Comparison of ENCODE assay signal across 8 mouse cellular contexts in the genomic region with DNA sequence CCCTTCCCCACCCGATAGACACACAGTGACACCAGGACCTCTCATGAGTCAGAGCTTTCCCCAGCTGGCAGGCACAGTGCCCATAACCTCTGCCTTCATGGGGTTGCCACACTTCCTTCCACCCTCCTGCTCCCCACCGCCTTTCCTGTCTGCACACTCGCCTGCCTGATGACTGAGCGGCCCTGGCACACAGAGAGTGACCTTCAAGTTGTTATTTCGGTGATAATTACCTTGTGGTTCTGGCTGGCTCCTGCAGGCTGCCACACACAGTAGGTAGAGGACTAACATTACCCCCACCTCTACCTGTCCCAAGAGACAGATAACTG. TPM values are rescaled to one million over a fixed set of nuclear protein-coding genes. Genes with fewer than 3 reads are reported as not detected.
DNase-seq lines count a peak whose midpoint lies in the region; ATAC-seq and TF ChIP-seq lines count a peak whose summit lies in the region.

No protein-coding gene starts in this region.

- no peak overlapping the region for H3K9ac ChIP-seq in kidney, embryonic 15.5 days

- WGBS in kidney, embryonic 15.5 days: 62% methylated on average over 5 of the region's 5 CpGs
- WGBS in bone marrow, adult 2 months: 0% methylated on average over 5 of the region's 5 CpGs
- WGBS in lung, adult 2 months: 4% methylated on average over 5 of the region's 5 CpGs

- ATAC-seq in kidney, embryonic 15.5 days (replicated peaks; ENCODE audit: low FRiP score): no peak

- H3K27ac ChIP-seq in kidney, embryonic 15.5 days: no peak overlapping the region
- H3K27ac ChIP-seq in bone marrow, adult 2 months (ENCODE audit: control insufficient read depth, insufficient read depth, low read depth, low read length, poor library complexity): peak overlapping the region; percentile 73

- DNase-seq in kidney, adult 11 months: peak; percentile 74
- peak; percentile 71 for DNase-seq in heart, postnatal 25 days (ENCODE audit: low spot score)
- peak; percentile 66 for DNase-seq in lung, adult 2 months
- DNase-seq in spleen, postnatal 36 days (ENCODE audit: low spot score in 2 of 2): peak; percentile 67 to 71
- DNase-seq in frontal cortex, adult 2 months (ENCODE audit: extremely low spot score in 1 of 2, low spot score in 1 of 2): no peak
- DNase-seq in embryo, embryonic 11 days: no peak

- no peak overlapping the region for H3K4me2 ChIP-seq in kidney, embryonic 15.5 days

- H3K36me3 ChIP-seq in kidney, embryonic 15.5 days: no peaks in the 10 kb centered on the region

- H3K9me3 ChIP-seq in kidney, embryonic 15.5 days (replicated peaks): no peaks in the 10 kb centered on the region

- TF ChIP-seq CTCF in bone marrow, adult 2 months (IDR thresholded peaks at IDR 0.05; ENCODE audit: control insufficient read depth, insufficient read depth, low read length): no peak; the same call in 1 of the 2 replicates
- TF ChIP-seq CTCF in lung, adult 2 months (IDR thresholded peaks at IDR 0.05; ENCODE audit: insufficient read depth, low read length): no peak

- no peaks in the 10 kb centered on the region for H3K4me1 ChIP-seq in kidney, embryonic 15.5 days
- H3K4me1 ChIP-seq in bone marrow, adult 2 months (ENCODE audit: control insufficient read depth, insufficient read depth, low read length): peaks cover 3% of the 10 kb centered on the region
- peaks cover 15% of the 10 kb centered on the region for H3K4me1 ChIP-seq in lung, adult 2 months (ENCODE audit: control insufficient read depth, insufficient read depth, low read length)

- intact Hi-C loops in heart, postnatal 25 days (cut with DNase I): no loop called here

- peak; percentile 24; the same call in 1 of the 2 replicates for TF ChIP-seq POLR2A in bone marrow, adult 2 months (IDR thresholded peaks at IDR 0.05; ENCODE audit: borderline replicate concordance, control insufficient read depth, low read depth, low read length)
- no peak for TF ChIP-seq POLR2A in lung, adult 2 months (IDR thresholded peaks at IDR 0.05; ENCODE audit: borderline replicate concordance, extremely low read depth, low read depth, low read length)

- H3K4me3 ChIP-seq in kidney, embryonic 15.5 days (replicated peaks): no peak overlapping the region
- H3K4me3 ChIP-seq in bone marrow, adult 2 months (replicated peaks; ENCODE audit: control insufficient read depth, low read depth, low read length): peak overlapping the region; percentile 37
- H3K4me3 ChIP-seq in lung, adult 2 months (replicated peaks; ENCODE audit: extremely low read depth, low read depth, low read length): no peak overlapping the region

- H3K27me3 ChIP-seq in kidney, embryonic 15.5 days: no peaks in the 10 kb centered on the region

RNA-seq across cellular contexts. Expression of a gene that starts 21.2 kb away (rescaled TPM):
- polyA plus RNA-seq in kidney, embryonic 15.5 days (2015; fragmentation: Nextera tagmentation; extraction: Ambion mirVana): 42.3 and 45.0 TPM in 2 replicates
- 21.1 and 30.2 TPM in 2 replicates for polyA plus RNA-seq in bone marrow, adult 2 months (2011; ENCODE audit: insufficient read depth, insufficient read length, low replicate concordance, missing spikeins)
- 10 to 100 TPM; 56.1 to 58.0 TPM for total RNA-seq in heart, postnatal 25 days (2021)
- polyA plus RNA-seq in lung, adult 2 months (2012; rRNA removed): 63.6 and 81.0 TPM in 2 replicates
- 32.5 and 36.8 TPM in 2 replicates for polyA plus RNA-seq in frontal cortex, adult 2 months (2012; rRNA removed)

Comparison
In these comparisons a context has a peak if more than half of its experiments do, and no peak if none do; other contexts are left out.
1. DNase-seq: peak in kidney, adult 11 months (single experiment), heart, postnatal 25 days (single experiment), lung, adult 2 months (single experiment) and spleen, postnatal 36 days (2 of 2); none in frontal cortex, adult 2 months (0 of 2) and embryo, embryonic 11 days (single experiment).